Mouse (Mus musculus) adrenal gland (tissue): ENCODE measurements around the gene Myo1h.

Experiments used
- intact Hi-C: fragments of 180-260 bp; cut with DNase I; formaldehyde crosslinking; loops from one replicate; pipeline ENCODE4 v1.15.1; 2025

Myo1h gene

DNA sequence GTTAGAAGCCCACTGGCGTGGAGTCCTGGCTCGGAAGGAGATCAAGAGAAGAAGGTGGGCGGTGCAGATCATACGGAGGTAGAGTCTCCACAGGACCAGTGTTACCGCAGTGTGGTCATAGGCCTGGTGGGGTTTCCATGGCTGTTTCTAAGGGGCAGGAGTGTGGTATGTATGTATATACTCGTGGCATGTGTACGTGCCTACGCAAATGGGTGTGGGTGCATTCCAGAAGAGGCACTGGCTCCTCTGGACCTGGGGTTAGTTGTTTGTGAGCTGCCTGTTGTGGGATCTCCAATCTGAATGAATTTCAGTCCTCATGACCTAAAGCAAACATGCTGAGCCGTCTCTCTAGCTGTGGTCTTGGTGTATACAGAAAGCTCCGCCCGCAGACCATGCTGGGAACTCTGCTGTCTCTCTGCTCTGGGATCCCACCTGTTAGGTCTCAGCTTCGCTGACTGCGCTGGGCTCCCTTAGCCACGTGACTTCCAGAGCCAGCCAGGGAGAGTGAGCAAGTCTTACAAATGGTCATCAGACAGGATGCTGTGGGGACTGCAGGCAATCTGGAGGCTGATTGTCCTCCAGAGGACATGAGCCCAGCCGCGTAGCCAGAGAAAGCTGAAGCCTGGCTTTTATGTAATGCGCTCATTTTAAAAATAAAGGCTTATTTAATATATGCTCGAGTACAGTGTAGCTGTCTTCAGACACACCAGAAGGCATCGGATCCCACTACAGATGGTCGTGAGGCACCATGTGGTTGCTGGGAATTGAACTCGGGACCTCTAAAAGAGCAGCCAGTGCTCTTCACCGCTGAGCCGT lies 68.2 kb downstream of the Myo1h start:
- intact Hi-C loops: loop anchor here (2.0 kb wide), 1 partner anchor 42 kb away; no protein-coding TSS in a partner anchor

GRCm38 (mm10) chr5:114358833-114359232 lies 69.9 kb downstream of the Myo1h start:
- intact Hi-C loops: no loop called here

DNA sequence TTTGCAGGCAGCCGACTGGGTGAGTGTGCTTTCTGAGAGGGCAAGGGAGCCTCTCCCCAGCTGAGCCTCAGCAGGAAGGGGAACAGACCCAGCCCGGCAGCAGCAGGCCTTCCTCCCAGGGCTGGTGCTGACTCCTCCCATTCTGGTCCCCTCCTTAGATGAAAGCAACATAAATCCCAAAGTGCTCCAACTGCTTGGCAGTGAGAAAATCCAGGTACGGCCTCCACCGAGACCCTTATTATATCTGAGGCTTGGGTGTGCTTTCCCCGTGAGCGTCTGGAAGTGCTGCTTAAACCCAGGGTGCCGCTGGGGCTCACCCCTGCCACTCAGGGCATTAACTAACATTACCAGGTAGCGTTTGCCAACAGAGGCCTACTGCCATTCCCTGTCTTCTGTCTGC lies 70.6 kb downstream of the Myo1h start:
- intact Hi-C loops: no loop called here

- intact Hi-C loops: no loop called here
Measured at GRCm38 (mm10) chr5:114360968-114361367, 72.0 kb downstream of the Myo1h start.

DNA sequence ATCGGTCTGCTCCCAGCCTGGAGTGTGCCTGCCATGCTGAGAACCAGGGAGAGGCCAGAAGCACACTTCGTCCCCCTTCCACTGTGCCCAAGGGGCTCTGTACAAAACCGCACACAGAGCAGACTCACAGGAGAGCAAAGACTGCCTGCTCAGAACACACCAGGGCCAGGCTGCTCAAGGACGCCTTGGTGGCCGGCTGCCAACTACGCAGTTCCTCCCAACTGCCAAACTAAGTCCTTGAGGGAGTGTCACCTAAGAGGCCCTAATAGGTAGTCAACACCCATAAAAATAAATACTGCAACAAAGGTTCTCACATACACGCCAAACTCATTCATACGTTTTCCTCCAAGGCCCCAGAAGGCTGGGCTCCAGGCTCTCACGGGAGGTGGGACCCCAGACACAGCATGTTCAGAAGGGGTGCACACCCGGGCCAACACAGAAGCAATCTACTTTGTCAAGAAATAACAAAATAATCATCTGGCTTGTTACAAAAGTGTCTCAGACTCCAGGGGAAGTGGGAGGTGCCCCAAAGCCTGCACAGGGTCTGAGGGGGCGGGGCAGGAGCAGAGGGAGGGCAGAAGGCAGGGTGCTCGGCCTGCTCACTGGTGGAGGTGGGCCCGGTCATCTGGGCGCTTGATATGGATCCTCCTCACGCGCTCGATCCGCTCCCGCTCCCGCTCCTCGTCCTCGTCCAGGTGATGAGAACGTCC lies 76.2 kb downstream of the Myo1h start:
- intact Hi-C loops: no loop called here

DNA sequence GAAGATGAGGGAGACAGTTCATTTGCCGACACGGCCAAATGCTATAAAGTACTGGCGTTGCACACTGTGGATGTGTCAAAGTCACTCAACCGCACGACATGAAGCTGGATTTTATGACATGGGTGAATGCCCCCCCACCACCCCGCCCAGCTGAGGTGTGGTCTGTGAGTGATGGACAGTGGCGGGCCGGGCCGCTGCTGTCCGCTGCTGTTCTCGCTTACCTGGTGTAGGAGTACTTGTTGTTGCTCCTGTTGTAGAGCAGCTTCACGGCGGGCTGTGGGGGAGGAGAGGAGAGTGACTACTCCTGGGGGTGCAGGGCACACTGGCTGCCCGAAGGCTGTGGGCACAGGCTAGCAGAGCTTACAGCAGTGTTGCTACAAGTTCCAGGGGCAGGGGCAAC lies 79.2 kb downstream of the Myo1h start:
- intact Hi-C loops: no loop called here

DNA sequence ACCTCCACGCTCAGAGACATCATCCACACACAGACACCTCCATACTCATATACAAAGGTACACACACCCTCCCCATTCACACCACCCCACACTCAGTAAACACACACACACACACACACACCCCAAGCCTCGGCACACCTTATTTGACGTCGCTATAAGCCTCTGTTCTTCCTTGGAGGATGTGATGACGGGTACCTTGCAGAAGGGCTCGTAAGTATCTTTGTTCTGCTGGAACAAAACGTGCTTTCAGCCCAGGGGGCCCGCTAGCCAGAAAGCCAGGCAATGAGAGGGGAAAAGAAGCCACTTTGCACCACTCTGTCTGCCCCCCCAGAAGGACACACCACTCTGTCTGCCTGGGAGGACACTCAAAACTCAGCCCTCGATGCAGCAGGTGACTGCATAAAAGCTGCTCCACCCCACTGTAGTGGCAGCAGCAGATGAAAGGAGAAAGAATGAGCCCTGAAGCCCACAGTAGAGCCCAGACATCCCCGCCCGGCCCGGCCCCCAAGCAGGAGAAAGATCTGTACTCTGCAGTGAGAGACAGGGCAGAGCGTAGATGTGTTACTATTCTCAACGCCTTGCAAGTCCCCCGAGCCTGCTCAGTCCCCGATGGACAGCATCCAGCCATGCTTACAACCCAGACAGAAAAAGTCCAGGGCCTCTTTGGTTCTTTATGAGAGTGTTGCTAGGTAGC lies 80.0 kb downstream of the Myo1h start:
- intact Hi-C loops: no loop called here

- intact Hi-C loops: no loop called here
Measured at GRCm38 (mm10) chr5:114369921-114370320, 81.0 kb downstream of the Myo1h start.

DNA sequence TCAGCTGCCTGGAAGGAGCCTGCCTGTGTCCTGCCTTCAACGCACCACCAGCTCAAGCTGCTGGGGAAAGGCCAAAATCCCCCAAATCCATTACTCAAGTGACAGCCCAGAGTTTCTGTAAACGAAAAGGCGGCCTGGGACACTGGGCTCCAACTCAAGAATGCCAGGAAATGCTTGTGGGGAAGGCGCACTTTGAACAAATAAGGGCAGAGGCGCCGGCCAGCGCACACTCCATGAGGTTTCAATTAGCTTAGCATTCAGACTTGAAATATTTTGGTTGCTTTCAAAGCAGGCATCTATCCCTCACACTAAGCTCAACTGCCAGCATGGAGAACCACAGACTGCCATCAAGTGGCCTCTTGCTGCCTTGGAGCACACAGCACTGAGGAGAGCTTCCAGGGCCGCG lies 81.4 kb downstream of the Myo1h start:
- intact Hi-C loops: no loop called here

DNA sequence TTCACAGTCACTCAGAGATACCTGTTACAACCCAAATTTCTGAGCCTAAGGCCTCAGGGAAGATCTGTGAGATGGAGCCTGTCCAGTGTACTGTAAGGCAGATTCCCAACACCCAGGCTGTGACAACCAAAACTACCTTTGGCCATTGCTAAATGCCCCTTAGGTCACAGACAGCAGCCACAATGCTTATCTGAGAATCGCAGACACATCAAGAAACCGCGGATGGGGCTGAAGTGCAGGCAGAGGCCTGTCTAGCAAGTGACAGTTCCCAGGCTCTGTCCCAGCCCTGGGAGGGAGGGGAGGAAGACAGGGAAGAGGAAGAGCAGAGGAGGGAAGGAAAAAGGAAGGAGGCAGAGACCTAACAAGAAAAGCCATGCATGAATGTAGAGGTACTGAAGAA lies 82.4 kb downstream of the Myo1h start:
- intact Hi-C loops: no loop called here

DNA sequence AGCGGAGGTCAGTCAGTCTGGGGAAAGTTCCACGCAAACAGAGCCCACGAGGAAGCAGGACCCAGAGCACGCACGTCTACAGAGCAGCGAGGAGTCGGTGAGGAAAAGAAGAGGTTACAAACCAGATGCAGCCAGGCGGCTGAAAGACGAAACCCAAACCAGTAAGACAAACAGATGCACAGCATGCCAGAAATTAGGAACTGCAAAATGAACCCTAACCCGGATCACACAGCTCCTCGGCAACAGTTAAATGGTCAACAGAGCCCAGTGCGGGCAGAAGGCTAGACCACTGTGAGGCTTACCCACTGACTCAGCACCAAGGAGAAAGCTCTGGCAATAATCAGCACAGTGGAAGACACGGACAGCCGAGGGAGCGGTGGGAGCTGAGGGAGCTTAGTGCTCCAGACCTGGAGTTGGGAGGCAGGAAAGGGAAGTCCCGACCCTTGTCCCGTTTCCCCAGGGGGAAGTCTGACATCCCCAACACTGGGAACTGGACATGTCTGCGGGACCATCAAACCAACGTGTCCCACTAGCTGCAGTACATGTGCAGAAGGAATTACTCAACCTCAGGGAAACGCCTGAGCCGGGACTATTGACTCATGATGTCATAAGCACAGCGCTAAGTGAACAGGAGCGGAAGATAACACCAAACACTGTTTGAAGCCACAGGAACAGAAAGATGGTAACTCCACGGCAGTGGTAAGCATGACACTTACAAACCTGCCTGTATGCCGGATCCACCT lies 82.9 kb downstream of the Myo1h start:
- intact Hi-C loops: no loop called here

DNA sequence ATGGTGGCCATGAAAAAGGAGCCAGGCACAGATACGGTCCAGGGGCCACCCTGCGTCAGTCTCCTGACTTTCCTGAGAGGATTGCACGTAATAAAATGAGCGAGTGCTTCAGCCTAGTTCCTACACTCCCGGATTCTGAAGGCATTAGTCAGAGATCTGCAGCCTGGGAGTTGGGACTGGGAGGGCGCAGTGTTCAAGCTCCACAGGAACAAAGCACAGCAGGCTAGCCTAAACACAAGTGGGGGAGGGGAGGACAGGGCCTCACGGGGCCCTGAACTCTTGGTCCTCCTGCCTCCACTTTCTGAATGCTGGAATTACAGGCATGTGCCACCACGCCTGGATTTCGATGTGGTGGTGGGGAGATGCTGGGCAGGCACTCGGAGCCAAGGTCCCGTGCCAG lies 83.6 kb downstream of the Myo1h start:
- intact Hi-C loops: no loop called here

DNA sequence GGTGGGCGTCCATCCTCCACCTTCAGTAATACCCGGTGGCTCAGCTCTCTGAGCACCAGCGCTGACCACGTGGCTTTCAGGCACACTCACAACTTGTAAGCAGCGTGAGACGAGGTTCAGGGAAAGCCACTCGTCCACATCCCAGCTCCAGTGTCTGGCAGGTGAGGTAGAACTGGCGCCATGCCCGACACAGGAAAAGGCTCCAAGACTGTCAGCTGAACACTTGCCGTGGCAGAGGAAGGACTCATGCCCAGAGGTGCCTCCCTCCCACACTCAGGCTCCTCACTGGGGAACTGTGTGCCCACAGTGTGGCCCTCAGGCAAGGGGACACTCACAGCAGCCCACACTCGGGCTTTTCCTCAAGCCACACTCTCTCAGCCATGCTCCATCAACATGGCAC lies 84.2 kb downstream of the Myo1h start:
- intact Hi-C loops: no loop called here

DNA sequence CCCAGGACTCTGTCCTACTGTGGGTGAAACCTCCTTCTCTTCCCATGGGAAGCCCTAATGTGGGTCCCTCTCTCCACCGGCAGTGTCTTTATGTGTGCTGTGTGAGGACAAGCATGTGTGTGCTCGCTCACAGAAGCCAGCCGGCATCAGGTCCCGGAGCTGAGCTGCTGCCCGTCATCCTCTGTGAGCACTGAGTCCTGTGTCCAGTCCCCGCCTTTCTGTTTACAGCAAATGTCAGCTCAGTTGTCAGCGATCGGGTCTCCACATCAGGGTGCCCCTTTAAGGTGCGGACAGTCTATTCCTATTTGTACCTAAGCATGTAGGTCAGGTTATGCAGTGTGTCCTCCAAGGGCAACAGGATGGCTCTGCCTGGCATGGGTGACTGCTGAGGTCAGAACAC lies 84.6 kb downstream of the Myo1h start:
- intact Hi-C loops: no loop called here

DNA sequence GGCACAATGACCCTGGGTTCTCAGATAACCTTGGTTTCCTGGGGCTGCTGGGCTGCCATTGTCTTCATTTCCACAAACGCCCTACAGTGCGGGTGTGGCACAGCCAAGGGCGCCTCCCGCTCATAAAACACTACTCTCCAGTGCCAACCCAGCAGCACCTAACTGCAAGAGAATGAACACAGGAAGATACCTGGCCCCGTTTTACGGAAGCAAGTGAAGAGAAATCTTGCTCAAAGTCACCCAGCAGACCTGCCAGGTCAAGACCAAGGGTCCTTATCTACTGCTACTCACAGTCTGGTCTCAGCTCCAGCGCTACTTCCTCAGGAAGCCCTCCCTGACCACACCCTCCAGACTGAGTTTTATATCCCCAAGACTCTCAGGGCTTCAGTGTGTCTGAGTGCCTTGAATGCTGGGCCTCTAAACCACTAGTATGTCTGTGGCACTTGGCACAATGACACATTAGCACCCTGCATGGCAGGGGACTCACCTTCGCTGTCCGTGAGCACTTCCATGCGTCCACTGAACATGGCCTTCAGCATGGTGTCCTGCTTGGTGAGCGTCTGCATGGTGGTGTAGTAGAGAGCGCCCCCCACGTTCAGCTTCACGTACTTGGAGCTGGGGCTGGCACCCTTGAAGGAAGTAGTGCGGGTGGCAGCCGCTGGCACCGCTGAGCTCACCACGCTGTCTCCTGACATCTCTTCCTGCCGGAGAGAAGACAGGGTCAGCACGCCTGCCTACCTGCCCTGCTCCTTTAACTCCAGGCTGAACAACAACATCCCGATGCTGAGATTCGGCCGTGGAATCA lies 85.6 kb downstream of the Myo1h start:
- intact Hi-C loops: no loop called here

- intact Hi-C loops: no loop called here
Measured at GRCm38 (mm10) chr5:114378177-114378920, 89.4 kb downstream of the Myo1h start.

GRCm38 (mm10) chr5:114378936-114379335 lies 90.0 kb downstream of the Myo1h start:
- intact Hi-C loops: no loop called here

- intact Hi-C loops: loop anchor here (5.0 kb wide), 1 partner anchor 67 kb away; no protein-coding TSS in a partner anchor
Measured at GRCm38 (mm10) chr5:114379763-114380162, 90.8 kb downstream of the Myo1h start.

DNA sequence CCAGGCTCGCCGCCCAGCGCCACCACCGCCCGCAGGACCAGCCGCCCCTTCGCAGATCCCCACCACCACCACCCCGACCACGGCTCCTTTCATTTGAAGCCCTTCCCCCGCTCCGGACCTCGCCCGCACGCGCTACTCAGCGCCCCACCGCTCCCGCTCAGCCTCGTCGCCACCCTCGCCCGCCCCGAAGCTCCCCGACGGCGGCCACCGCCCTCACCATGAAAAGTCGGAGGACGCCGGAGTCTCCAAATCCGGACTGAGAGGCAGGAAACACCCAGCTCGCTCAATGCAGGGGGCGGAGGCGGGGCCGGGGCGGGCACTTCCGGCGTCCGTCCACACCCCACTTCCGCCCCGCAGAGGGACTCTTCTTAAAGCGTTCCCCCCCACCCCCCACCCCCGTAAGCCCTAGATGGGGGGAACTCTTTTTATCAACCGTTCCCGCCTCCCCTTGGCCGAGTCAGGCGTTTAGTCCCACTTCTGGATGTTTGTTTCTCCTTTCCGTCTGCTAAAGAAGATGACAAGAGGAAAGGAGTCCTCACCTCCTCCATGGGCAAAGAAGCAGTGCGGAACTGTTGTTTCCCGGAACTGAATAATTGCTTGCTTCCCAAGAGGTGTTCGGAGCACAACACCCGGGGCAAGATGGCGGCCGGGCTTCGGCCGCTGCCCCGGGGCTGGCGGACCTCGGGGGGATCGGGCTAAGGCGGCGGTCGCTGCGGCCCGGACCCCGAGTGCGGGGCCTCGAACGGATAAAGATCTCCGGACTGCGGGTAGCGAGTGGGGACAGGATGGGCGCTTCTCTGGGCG lies 91.4 kb downstream of the Myo1h start, which contains the start of the genes Kctd10 and Ube3b:
Gene Kctd10, minus strand, starts transcription at position 300 of the 804 bp plus-strand sequence.
Gene Ube3b, plus strand, starts transcription at position 399 of the 804 bp plus-strand sequence.
- intact Hi-C loops: loop anchor here (5.0 kb wide), 1 partner anchor 68 kb away; no protein-coding TSS in a partner anchor
